Mouse (Mus musculus): ENCODE results near the gene Ccp110. TPM values are rescaled to one million over a fixed set of nuclear protein-coding genes. Genes with fewer than 3 reads are reported as not detected.

The Ccp110 gene
- total and polyA plus RNA-seq, 3 experiments = 10.4 to 12.3 TPM; not detected in 1

DNA sequence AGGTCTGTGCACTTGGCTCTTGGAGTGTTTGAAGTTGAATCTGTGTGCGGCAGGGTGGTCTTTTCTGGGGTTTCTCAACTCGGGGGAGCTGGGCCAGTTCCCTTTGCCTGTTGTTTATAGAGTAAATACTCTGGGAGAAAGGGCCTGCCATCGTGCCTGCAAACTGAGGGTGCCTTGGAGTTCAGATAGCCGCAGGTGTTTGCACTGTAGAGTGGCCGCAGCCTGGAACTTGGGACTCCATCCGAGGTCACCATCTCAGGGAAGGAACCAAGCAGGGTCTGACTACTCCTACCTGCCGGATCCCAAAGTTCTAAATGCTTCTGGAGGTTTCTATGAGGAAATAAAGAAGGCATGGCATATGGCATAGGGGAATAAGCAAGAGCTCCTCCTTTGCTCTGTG, 43.4 kb downstream of the Ccp110 start:
- no peaks in the 10 kb centered on the region for H3K79me2 ChIP-seq (ENCODE audit: control insufficient read depth, insufficient read depth, low read length, poor library complexity)
- no peaks in the 10 kb centered on the region for H3K27me3 ChIP-seq (ENCODE audit: control insufficient read depth in 1 of 2, insufficient read depth in 2 of 2, low read length in 2 of 2)
- no peaks in the 10 kb centered on the region for H3K4me1 ChIP-seq (ENCODE audit: control insufficient read depth in 1 of 2, insufficient read depth in 2 of 2, low read length in 2 of 2)
- no peaks in the 10 kb centered on the region for H3K9me3 ChIP-seq (replicated peaks; ENCODE audit: insufficient read depth, low read length)
- H3K36me3 ChIP-seq (ENCODE audit: control insufficient read depth in 1 of 2, insufficient read depth in 2 of 2, low read length in 2 of 2) = peaks cover 0 to 5% of the 10 kb centered on the region in 2 experiments; a peak in 1 of 4 replicates
- TF ChIP-seq KAT2A (conservative IDR thresholded peaks at IDR 0.05; ENCODE audit: low read depth, low read length) = no peak
- no peak for TF ChIP-seq MXI1 (IDR thresholded peaks at IDR 0.05; ENCODE audit: low read depth, low read length)
- no peak for TF ChIP-seq CTCF (IDR thresholded peaks at IDR 0.05 in 2 of 3, conservative IDR thresholded peaks at IDR 0.05 in 1 of 3; ENCODE audit: control insufficient read depth in 1 of 3, insufficient read depth in 1 of 3, low read depth in 2 of 3, low read length in 3 of 3, poor library complexity in 1 of 3, severe bottlenecking in 1 of 3)
- no peak for TF ChIP-seq SMC3 (IDR thresholded peaks at IDR 0.05; ENCODE audit: low read depth, low read length)
- TF ChIP-seq SIN3A (IDR thresholded peaks at IDR 0.05; ENCODE audit: low read length) = no peak
- no peak for TF ChIP-seq GABPA (IDR thresholded peaks at IDR 0.05; ENCODE audit: low read depth, low read length)
- TF ChIP-seq NELFE (IDR thresholded peaks at IDR 0.05; ENCODE audit: low read depth, low read length) = no peak
- no peak for TF ChIP-seq USF1 (IDR thresholded peaks at IDR 0.05; ENCODE audit: low read depth, low read length)
- TF ChIP-seq RAD21 (IDR thresholded peaks at IDR 0.05; ENCODE audit: low read depth, low read length) = no peak
- TF ChIP-seq POLR2A (IDR thresholded peaks at IDR 0.05; ENCODE audit: control insufficient read depth in 1 of 2, insufficient read depth in 1 of 2, low read depth in 1 of 2, low read length in 2 of 2, poor library complexity in 1 of 2) = no peak
- no peak for TF ChIP-seq HCFC1 (IDR thresholded peaks at IDR 0.05; ENCODE audit: low read depth, low read length)
- no peak for TF ChIP-seq BHLHE40 (IDR thresholded peaks at IDR 0.05; ENCODE audit: borderline replicate concordance, low read depth, low read length)
- no peak for TF ChIP-seq ZC3H11A (IDR thresholded peaks at IDR 0.05; ENCODE audit: low read depth, low read length)
- no peak for TF ChIP-seq MAZ (IDR thresholded peaks at IDR 0.05; ENCODE audit: low read depth, low read length)
- TF ChIP-seq NRF1 (IDR thresholded peaks at IDR 0.05; ENCODE audit: insufficient read depth, low read depth, low read length, poor library complexity, severe bottlenecking) = no peak
- TF ChIP-seq E2F4 (IDR thresholded peaks at IDR 0.05; ENCODE audit: borderline replicate concordance, low read depth, low read length) = no peak
- DNase-seq (ENCODE audit: low read depth, low spot score) = no peak
- no peak overlapping the region for H3K9ac ChIP-seq (ENCODE audit: control insufficient read depth, low read depth, low read length, poor library complexity, severe bottlenecking)
- H3K4me3 ChIP-seq (ENCODE audit: control insufficient read depth in 1 of 2, insufficient read depth in 1 of 2, low read depth in 2 of 2, low read length in 2 of 2) = no peak overlapping the region
- H3K27ac ChIP-seq (ENCODE audit: control insufficient read depth, low read depth, low read length) = no peak overlapping the region

DNA sequence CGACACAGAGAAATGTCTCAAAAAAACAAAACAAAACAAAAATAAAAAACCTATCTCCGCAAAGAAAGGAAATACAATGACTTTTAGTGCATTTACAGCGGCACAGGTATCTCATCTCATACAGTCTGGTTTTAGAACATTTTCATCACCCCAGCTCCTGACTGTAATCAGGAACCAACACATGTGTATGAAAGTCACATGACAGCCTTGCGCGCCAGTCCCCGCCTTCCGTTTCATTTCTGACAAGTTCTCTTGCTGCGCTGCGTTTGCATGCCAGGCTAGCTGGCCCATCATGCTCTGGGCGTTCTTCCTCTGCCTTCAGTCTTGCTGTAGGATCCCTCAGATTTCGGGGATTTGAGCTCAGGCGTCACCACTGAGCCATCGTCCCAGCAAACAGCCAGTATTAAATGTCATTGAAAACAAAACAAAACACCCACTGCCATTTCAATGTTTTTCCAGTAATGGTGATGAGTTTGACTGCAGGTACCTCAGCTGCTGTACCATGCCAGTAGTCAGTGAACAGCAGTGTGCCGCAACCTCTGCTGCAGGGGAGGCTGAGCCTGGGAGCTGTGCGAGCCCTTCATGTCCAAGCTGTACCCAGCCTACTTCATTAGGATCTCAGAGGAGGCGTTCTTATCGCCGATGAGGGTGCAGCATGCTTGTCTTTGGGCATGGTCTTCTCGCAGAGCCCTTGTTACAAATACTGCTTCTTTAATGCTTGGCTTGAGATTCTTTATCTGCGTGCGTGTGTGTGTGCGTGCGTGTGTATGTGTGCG, 44.3 kb downstream of the Ccp110 start:
- H3K36me3 ChIP-seq (ENCODE audit: control insufficient read depth in 1 of 2, insufficient read depth in 2 of 2, low read length in 2 of 2) = peaks cover 0 to 5% of the 10 kb centered on the region in 2 experiments; a peak in 1 of 4 replicates
- no peaks in the 10 kb centered on the region for H3K79me2 ChIP-seq (ENCODE audit: control insufficient read depth, insufficient read depth, low read length, poor library complexity)
- no peaks in the 10 kb centered on the region for H3K27me3 ChIP-seq (ENCODE audit: control insufficient read depth in 1 of 2, insufficient read depth in 2 of 2, low read length in 2 of 2)
- TF ChIP-seq SMC3 (IDR thresholded peaks at IDR 0.05; ENCODE audit: low read depth, low read length) (no peak), ELF1 (IDR thresholded peaks at IDR 0.05; ENCODE audit: low read depth, low read length) (no peak), CHD2 (IDR thresholded peaks at IDR 0.05; ENCODE audit: low read length) (no peak), HCFC1 (IDR thresholded peaks at IDR 0.05; ENCODE audit: low read depth, low read length) (no peak), KAT2A (conservative IDR thresholded peaks at IDR 0.05; ENCODE audit: low read depth, low read length) (no peak), MAZ (IDR thresholded peaks at IDR 0.05; ENCODE audit: low read depth, low read length) (no peak), GATA1 (IDR thresholded peaks at IDR 0.05; ENCODE audit: low read depth, low read length) (no peak), RAD21 (IDR thresholded peaks at IDR 0.05; ENCODE audit: low read depth, low read length) (no peak), CHD1 (IDR thresholded peaks at IDR 0.05; ENCODE audit: low read depth, low read length) (no peak), POLR2AphosphoS2 (IDR thresholded peaks at IDR 0.05; ENCODE audit: low read length) (no peak), EP300 (IDR thresholded peaks at IDR 0.05; ENCODE audit: low read depth in 1 of 2, low read length in 2 of 2) (no peak), BHLHE40 (IDR thresholded peaks at IDR 0.05; ENCODE audit: borderline replicate concordance, low read depth, low read length) (no peak), USF1 (IDR thresholded peaks at IDR 0.05; ENCODE audit: low read depth, low read length) (no peak), POLR2AphosphoS5 (IDR thresholded peaks at IDR 0.05; ENCODE audit: borderline replicate concordance, low read depth, low read length) (no peak), ZMIZ1 (IDR thresholded peaks at IDR 0.05; ENCODE audit: low read depth, low read length) (no peak)
- H3K27ac ChIP-seq (ENCODE audit: control insufficient read depth, low read depth, low read length) = no peak overlapping the region
- H3K9me3 ChIP-seq (replicated peaks; ENCODE audit: insufficient read depth, low read length) = no peaks in the 10 kb centered on the region
- DNase-seq (ENCODE audit: low read depth, low spot score) = no peak
- H3K4me3 ChIP-seq (ENCODE audit: control insufficient read depth in 1 of 2, insufficient read depth in 1 of 2, low read depth in 2 of 2, low read length in 2 of 2) = no peak overlapping the region
- H3K4me1 ChIP-seq (ENCODE audit: control insufficient read depth in 1 of 2, insufficient read depth in 2 of 2, low read length in 2 of 2) = no peaks in the 10 kb centered on the region
- H3K9ac ChIP-seq (ENCODE audit: control insufficient read depth, low read depth, low read length, poor library complexity, severe bottlenecking) = no peak overlapping the region

Data from MEL (cell line).